ENCODE assay signal across 19 mouse cellular contexts in the genomic region with DNA sequence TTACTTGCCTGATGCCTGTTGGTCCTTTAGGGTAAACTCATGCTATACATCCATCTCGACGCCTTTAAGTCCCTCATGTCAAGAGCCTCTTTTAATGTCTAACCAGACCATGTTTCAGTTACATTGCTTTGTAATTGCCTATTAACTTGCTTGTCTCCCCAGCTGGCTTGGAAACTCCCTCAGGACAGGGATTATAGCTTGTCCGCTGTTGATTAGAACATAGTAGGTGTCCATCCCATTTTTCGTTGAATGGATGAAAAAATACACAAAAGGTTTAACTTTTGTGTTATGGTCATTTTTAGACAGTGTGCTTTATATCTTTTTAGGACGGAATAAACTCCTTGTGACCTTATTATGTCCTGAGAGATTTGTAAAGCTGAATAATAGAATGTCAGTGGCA.
"Had no signal": no experiment of that assay in that cellular context is flagged by ENCODE, and none has a peak within 500 bp of the region (broad histone marks: within the 10 kb centered on the region; RNA-seq: fewer than 3 reads in every experiment).

No protein-coding gene starts in this region.

- H3K9ac ChIP-seq: liver, embryonic 13.5 days; liver, embryonic 15.5 days; liver, postnatal 0 days; lung, embryonic 15.5 days; midbrain, embryonic 13.5 days; neural tube, embryonic 12.5 days; stomach, embryonic 15.5 days had no signal

- H3K4me2 ChIP-seq: liver, embryonic 13.5 days; liver, embryonic 15.5 days; lung, embryonic 15.5 days; midbrain, embryonic 13.5 days; neural tube, embryonic 12.5 days; stomach, embryonic 15.5 days had no signal

- H3K4me3 ChIP-seq: liver, embryonic 13.5 days; liver, embryonic 15.5 days; lung, embryonic 15.5 days; megakaryocyte, embryonic 14.5 days; midbrain, embryonic 13.5 days; neural tube, embryonic 12.5 days; stomach, embryonic 15.5 days had no signal

- H3K4me1 ChIP-seq: liver, embryonic 13.5 days; liver, embryonic 15.5 days; lung, embryonic 15.5 days; megakaryocyte, embryonic 14.5 days; neural tube, embryonic 12.5 days; stomach, embryonic 15.5 days had no signal

- H3K27me3 ChIP-seq: liver, embryonic 13.5 days; liver, embryonic 15.5 days; lung, embryonic 15.5 days; megakaryocyte, embryonic 14.5 days; midbrain, embryonic 13.5 days; neural tube, embryonic 12.5 days; stomach, embryonic 15.5 days had no signal

- ATAC-seq: liver, postnatal 0 days; lung, postnatal 0 days; midbrain, embryonic 13.5 days; midbrain, embryonic 16.5 days had no signal

- H3K36me3 ChIP-seq: liver, embryonic 13.5 days; liver, embryonic 15.5 days; lung, embryonic 15.5 days; midbrain, embryonic 13.5 days; neural tube, embryonic 12.5 days; stomach, embryonic 15.5 days had no signal

- H3K9me3 ChIP-seq: liver, embryonic 13.5 days; liver, embryonic 15.5 days; lung, embryonic 15.5 days; megakaryocyte, embryonic 14.5 days; midbrain, embryonic 13.5 days; neural tube, embryonic 12.5 days; stomach, embryonic 15.5 days had no signal

- H3K27ac ChIP-seq: liver, embryonic 13.5 days; liver, embryonic 15.5 days; lung, embryonic 15.5 days; macrophage; midbrain, embryonic 13.5 days; neural tube, embryonic 12.5 days; stomach, embryonic 15.5 days; stomach, postnatal 0 days had no signal

- DNase-seq: liver, embryonic 13.5 days; liver, postnatal 0 days; lung, adult 2 months; lung, postnatal 14 days; lung, postnatal 36 days; right cerebral cortex, postnatal 14 days; thymus, adult 2 months; thymus, postnatal 25 days; thymus, postnatal 4 days had no signal
